Mouse (Mus musculus): ENCODE measurements around the gene Col4a6.

Gene Col4a6

GRCm38 (mm10) chrX:141249636-141250035 is 224.2 kb downstream of the Col4a6 start:
- DNase-seq (ENCODE audit: low read depth, low spot score): no peak

- no peak for DNase-seq (ENCODE audit: low read depth, low spot score)
Measured at GRCm38 (mm10) chrX:141236564-141237333, 237.1 kb downstream of the Col4a6 start.

- DNase-seq (ENCODE audit: low read depth, low spot score): no peak
Measured at GRCm38 (mm10) chrX:141228169-141228568, 245.7 kb downstream of the Col4a6 start.

GRCm38 (mm10) chrX:141212802-141213201 is 261.1 kb downstream of the Col4a6 start:
- no peak for DNase-seq (ENCODE audit: low read depth, low spot score)

GRCm38 (mm10) chrX:141198993-141199392 is 274.9 kb downstream of the Col4a6 start:
- DNase-seq (ENCODE audit: low read depth, low spot score): no peak

- DNase-seq (ENCODE audit: low read depth, low spot score): no peak
Measured at GRCm38 (mm10) chrX:141195036-141195435, 278.8 kb downstream of the Col4a6 start.

- DNase-seq (ENCODE audit: low read depth, low spot score): peak; percentile 10
Measured at GRCm38 (mm10) chrX:141175353-141175752, 298.5 kb downstream of the Col4a6 start.

- DNase-seq (ENCODE audit: low read depth, low spot score): no peak
Measured at GRCm38 (mm10) chrX:141165067-141165466, 308.8 kb downstream of the Col4a6 start.

- no peak for DNase-seq (ENCODE audit: low read depth, low spot score)
Measured at GRCm38 (mm10) chrX:141160371-141160770, 313.5 kb downstream of the Col4a6 start.

- DNase-seq (ENCODE audit: low read depth, low spot score): peak; percentile 33
Measured at GRCm38 (mm10) chrX:141158160-141158559, 315.7 kb downstream of the Col4a6 start.

GRCm38 (mm10) chrX:141157626-141158025 is 316.2 kb downstream of the Col4a6 start:
- no peak for DNase-seq (ENCODE audit: low read depth, low spot score)

- peak; percentile 51 for DNase-seq (ENCODE audit: low read depth, low spot score)
Measured at GRCm38 (mm10) chrX:141156696-141157095, 317.2 kb downstream of the Col4a6 start.

GRCm38 (mm10) chrX:141151182-141151581 is 322.7 kb downstream of the Col4a6 start:
- DNase-seq (ENCODE audit: low read depth, low spot score): no peak

GRCm38 (mm10) chrX:141150290-141150689 is 323.6 kb downstream of the Col4a6 start:
- no peak for DNase-seq (ENCODE audit: low read depth, low spot score)

- DNase-seq (ENCODE audit: low read depth, low spot score): no peak
Measured at GRCm38 (mm10) chrX:141149705-141150104, 324.2 kb downstream of the Col4a6 start.

All from CD4-positive, CD25-positive, alpha-beta regulatory T cell, adult 2 months (primary cell).